Mouse (Mus musculus): ENCODE measurements at regions not wholly inside any gene's neighbourhood (a gene's known extent, or its start where the extent isn't known, plus 50 kb on each side); places are given as distances from the start of the nearest gene placed in this dataset.

DNA sequence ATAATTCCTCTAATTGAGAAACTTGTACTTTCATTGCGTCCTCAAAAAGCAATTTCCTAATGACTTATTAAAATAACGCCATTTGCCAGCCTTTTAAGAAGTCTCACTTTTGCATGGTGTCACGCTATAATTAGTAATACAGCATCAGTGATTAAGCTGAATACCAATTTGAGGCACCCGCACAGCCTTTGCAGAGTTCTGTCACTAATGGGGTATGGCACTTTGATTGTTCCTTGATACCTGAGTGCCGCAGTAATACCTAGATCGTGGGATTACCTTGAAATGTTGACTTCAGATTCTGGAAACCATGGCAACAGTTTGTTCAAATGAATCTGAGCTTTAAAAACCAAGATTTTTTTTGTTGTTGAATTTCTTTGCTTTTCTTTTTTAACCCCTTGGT is 202.7 kb upstream of the Igfbp7 start:
- TF ChIP-seq CTCF (IDR thresholded peaks at IDR 0.05; ENCODE audit: control insufficient read depth, insufficient read depth, insufficient read length) = no peak
- no peak for TF ChIP-seq MYOG (IDR thresholded peaks at IDR 0.05; ENCODE audit: control insufficient read depth, extremely low read depth, insufficient read length)
